Mouse (Mus musculus): ENCODE results near the gene Cbx7. TPM values are rescaled to one million over a fixed set of nuclear protein-coding genes. Genes with fewer than 3 reads are reported as not detected.
A peak's percentile ranks its signal among the peaks of the same experiment; 100 is the strongest.

The Cbx7 gene
- polyA plus RNA-seq, 1 experiment from 2014 or later: 1.1 TPM

- Histone ChIP-seq H3K9me3 (replicated peaks; ENCODE audit: control insufficient read depth, low read length) (no peaks in the 10 kb centered on the region), H3K27me3 (ENCODE audit: control insufficient read depth, insufficient read depth, low read length) (peaks cover 4% of the 10 kb centered on the region), H3K9ac (ENCODE audit: low read depth, low read length) (peak overlapping the region; percentile 17; the same call in 1 of the 2 replicates), H3K4me1 (ENCODE audit: control insufficient read depth, insufficient read depth, low read length) (peaks cover 41% of the 10 kb centered on the region), H3K27ac (ENCODE audit: low read depth, low read length) (peak overlapping the region; percentile 54; the same call in 1 of the 2 replicates), H3K4me3 (ENCODE audit: low read depth, low read length) (no peak overlapping the region), H3K36me3 (ENCODE audit: control insufficient read depth, insufficient read depth, low read length) (no peaks in the 10 kb centered on the region), H3K4me2 (no peak overlapping the region; the same call in 1 of the 2 replicates)
- WGBS (ENCODE audit: insufficient replicate concordance): 66% methylated on average over 10 of the region's 10 CpGs
- ATAC-seq (replicated peaks; ENCODE audit: insufficient number of reproducible peaks, low FRiP score, low TSS enrichment): no peak
Observed at GRCm38 (mm10) chr15:80005436-80005835, 34.5 kb upstream of the Cbx7 start.

- WGBS (ENCODE audit: insufficient replicate concordance): 29% methylated on average over 14 of the region's 14 CpGs
- ATAC-seq (replicated peaks; ENCODE audit: insufficient number of reproducible peaks, low FRiP score, low TSS enrichment): no peak
- Histone ChIP-seq H3K27me3 (ENCODE audit: control insufficient read depth, insufficient read depth, low read length) (peaks cover 2% of the 10 kb centered on the region; the same call in 1 of the 2 replicates), H3K4me2 (no peak overlapping the region; the same call in 1 of the 2 replicates), H3K9me3 (replicated peaks; ENCODE audit: control insufficient read depth, low read length) (no peaks in the 10 kb centered on the region), H3K4me1 (ENCODE audit: control insufficient read depth, insufficient read depth, low read length) (peaks cover 45% of the 10 kb centered on the region), H3K4me3 (ENCODE audit: low read depth, low read length) (no peak overlapping the region), H3K27ac (ENCODE audit: low read depth, low read length) (peak overlapping the region; percentile 70; the same call in 1 of the 2 replicates), H3K9ac (ENCODE audit: low read depth, low read length) (peak overlapping the region; percentile 2; the same call in 1 of the 2 replicates), H3K36me3 (ENCODE audit: control insufficient read depth, insufficient read depth, low read length) (no peaks in the 10 kb centered on the region)
Observed at GRCm38 (mm10) chr15:80004644-80005340, 33.9 kb upstream of the Cbx7 start.

GRCm38 (mm10) chr15:80003581-80003980, 32.7 kb upstream of the Cbx7 start:
- 50% methylated on average over 2 of the region's 2 CpGs for WGBS (ENCODE audit: insufficient replicate concordance)
- peaks cover 45% of the 10 kb centered on the region for H3K4me1 ChIP-seq (ENCODE audit: control insufficient read depth, insufficient read depth, low read length)
- no peak for ATAC-seq (replicated peaks; ENCODE audit: insufficient number of reproducible peaks, low FRiP score, low TSS enrichment)
- no peaks in the 10 kb centered on the region for H3K36me3 ChIP-seq (ENCODE audit: control insufficient read depth, insufficient read depth, low read length)
- H3K9ac ChIP-seq (ENCODE audit: low read depth, low read length): no peak overlapping the region
- H3K4me3 ChIP-seq (ENCODE audit: low read depth, low read length): no peak overlapping the region
- no peaks in the 10 kb centered on the region for H3K9me3 ChIP-seq (replicated peaks; ENCODE audit: control insufficient read depth, low read length)
- peak overlapping the region; percentile 37 for H3K27ac ChIP-seq (ENCODE audit: low read depth, low read length)
- no peak overlapping the region for H3K4me2 ChIP-seq
- H3K27me3 ChIP-seq (ENCODE audit: control insufficient read depth, insufficient read depth, low read length): no peaks in the 10 kb centered on the region

- Histone ChIP-seq H3K9me3 (replicated peaks; ENCODE audit: control insufficient read depth, low read length) (no peaks in the 10 kb centered on the region), H3K27ac (ENCODE audit: low read depth, low read length) (no peak overlapping the region), H3K9ac (ENCODE audit: low read depth, low read length) (no peak overlapping the region), H3K4me3 (ENCODE audit: low read depth, low read length) (no peak overlapping the region), H3K27me3 (ENCODE audit: control insufficient read depth, insufficient read depth, low read length) (no peaks in the 10 kb centered on the region), H3K4me2 (no peak overlapping the region), H3K4me1 (ENCODE audit: control insufficient read depth, insufficient read depth, low read length) (peaks cover 43% of the 10 kb centered on the region), H3K36me3 (ENCODE audit: control insufficient read depth, insufficient read depth, low read length) (no peaks in the 10 kb centered on the region)
- ATAC-seq (replicated peaks; ENCODE audit: insufficient number of reproducible peaks, low FRiP score, low TSS enrichment): no peak
- WGBS (ENCODE audit: insufficient replicate concordance): 87% methylated on average over 23 of the region's 23 CpGs
Observed at GRCm38 (mm10) chr15:80001601-80002000, 30.7 kb upstream of the Cbx7 start.

GRCm38 (mm10) chr15:80000694-80001093, 29.8 kb upstream of the Cbx7 start:
- H3K4me2 ChIP-seq: no peak overlapping the region
- H3K27ac ChIP-seq (ENCODE audit: low read depth, low read length): no peak overlapping the region
- H3K36me3 ChIP-seq (ENCODE audit: control insufficient read depth, insufficient read depth, low read length): no peaks in the 10 kb centered on the region
- H3K9me3 ChIP-seq (replicated peaks; ENCODE audit: control insufficient read depth, low read length): no peaks in the 10 kb centered on the region
- H3K9ac ChIP-seq (ENCODE audit: low read depth, low read length): 0 out of 2 replicates have a peak overlapping the region, but pooled peaks have one; percentile 5
- no peak overlapping the region for H3K4me3 ChIP-seq (ENCODE audit: low read depth, low read length)
- no peak for ATAC-seq (replicated peaks; ENCODE audit: insufficient number of reproducible peaks, low FRiP score, low TSS enrichment)
- H3K4me1 ChIP-seq (ENCODE audit: control insufficient read depth, insufficient read depth, low read length): peaks cover 35% of the 10 kb centered on the region
- 21% methylated on average over 8 of the region's 8 CpGs for WGBS (ENCODE audit: insufficient replicate concordance)
- H3K27me3 ChIP-seq (ENCODE audit: control insufficient read depth, insufficient read depth, low read length): no peaks in the 10 kb centered on the region

- Histone ChIP-seq H3K27me3 (ENCODE audit: control insufficient read depth, insufficient read depth, low read length) (no peaks in the 10 kb centered on the region), H3K9ac (ENCODE audit: low read depth, low read length) (no peak overlapping the region), H3K27ac (ENCODE audit: low read depth, low read length) (no peak overlapping the region), H3K4me3 (ENCODE audit: low read depth, low read length) (no peak overlapping the region), H3K36me3 (ENCODE audit: control insufficient read depth, insufficient read depth, low read length) (no peaks in the 10 kb centered on the region), H3K4me1 (ENCODE audit: control insufficient read depth, insufficient read depth, low read length) (peaks cover 10% of the 10 kb centered on the region), H3K9me3 (replicated peaks; ENCODE audit: control insufficient read depth, low read length) (no peaks in the 10 kb centered on the region), H3K4me2 (no peak overlapping the region)
- WGBS (ENCODE audit: insufficient replicate concordance): 52% methylated on average over 3 of the region's 3 CpGs
- ATAC-seq (replicated peaks; ENCODE audit: insufficient number of reproducible peaks, low FRiP score, low TSS enrichment): no peak
Observed at GRCm38 (mm10) chr15:79997988-79998387, 27.1 kb upstream of the Cbx7 start.

- no peaks in the 10 kb centered on the region for H3K36me3 ChIP-seq (ENCODE audit: control insufficient read depth, insufficient read depth, low read length)
- no peak overlapping the region for H3K4me2 ChIP-seq
- H3K9ac ChIP-seq (ENCODE audit: low read depth, low read length): no peak overlapping the region
- H3K27me3 ChIP-seq (ENCODE audit: control insufficient read depth, insufficient read depth, low read length): no peaks in the 10 kb centered on the region
- no peak overlapping the region for H3K4me3 ChIP-seq (ENCODE audit: low read depth, low read length)
- no peaks in the 10 kb centered on the region for H3K9me3 ChIP-seq (replicated peaks; ENCODE audit: control insufficient read depth, low read length)
- ATAC-seq (replicated peaks; ENCODE audit: insufficient number of reproducible peaks, low FRiP score, low TSS enrichment): no peak
- 91% methylated on average over 11 of the region's 11 CpGs for WGBS (ENCODE audit: insufficient replicate concordance)
- H3K27ac ChIP-seq (ENCODE audit: low read depth, low read length): no peak overlapping the region
- peaks cover 10% of the 10 kb centered on the region for H3K4me1 ChIP-seq (ENCODE audit: control insufficient read depth, insufficient read depth, low read length)
Observed at GRCm38 (mm10) chr15:79996781-79997180, 25.9 kb upstream of the Cbx7 start.

- no peaks in the 10 kb centered on the region for H3K27me3 ChIP-seq (ENCODE audit: control insufficient read depth, insufficient read depth, low read length)
- no peak for ATAC-seq (replicated peaks; ENCODE audit: insufficient number of reproducible peaks, low FRiP score, low TSS enrichment)
- H3K4me3 ChIP-seq (ENCODE audit: low read depth, low read length): no peak overlapping the region
- no peaks in the 10 kb centered on the region for H3K9me3 ChIP-seq (replicated peaks; ENCODE audit: control insufficient read depth, low read length)
- peaks cover 5% of the 10 kb centered on the region for H3K4me1 ChIP-seq (ENCODE audit: control insufficient read depth, insufficient read depth, low read length)
- no peak overlapping the region for H3K9ac ChIP-seq (ENCODE audit: low read depth, low read length)
- 85% methylated on average over 7 of the region's 7 CpGs for WGBS (ENCODE audit: insufficient replicate concordance)
- H3K36me3 ChIP-seq (ENCODE audit: control insufficient read depth, insufficient read depth, low read length): no peaks in the 10 kb centered on the region
- H3K27ac ChIP-seq (ENCODE audit: low read depth, low read length): no peak overlapping the region
- H3K4me2 ChIP-seq: no peak overlapping the region
Observed at GRCm38 (mm10) chr15:79995552-79995951, 24.6 kb upstream of the Cbx7 start.

GRCm38 (mm10) chr15:79994566-79994965, 23.6 kb upstream of the Cbx7 start:
- Histone ChIP-seq H3K4me3 (ENCODE audit: low read depth, low read length) (no peak overlapping the region), H3K36me3 (ENCODE audit: control insufficient read depth, insufficient read depth, low read length) (no peaks in the 10 kb centered on the region), H3K27ac (ENCODE audit: low read depth, low read length) (no peak overlapping the region), H3K9me3 (replicated peaks; ENCODE audit: control insufficient read depth, low read length) (no peaks in the 10 kb centered on the region), H3K4me2 (no peak overlapping the region), H3K9ac (ENCODE audit: low read depth, low read length) (no peak overlapping the region), H3K4me1 (ENCODE audit: control insufficient read depth, insufficient read depth, low read length) (no peaks in the 10 kb centered on the region; the same call in 1 of the 2 replicates), H3K27me3 (ENCODE audit: control insufficient read depth, insufficient read depth, low read length) (no peaks in the 10 kb centered on the region)
- no peak for ATAC-seq (replicated peaks; ENCODE audit: insufficient number of reproducible peaks, low FRiP score, low TSS enrichment)
- 68% methylated on average over 4 of the region's 4 CpGs for WGBS (ENCODE audit: insufficient replicate concordance)
